Mouse (Mus musculus) retina, postnatal 1 day (tissue): ENCODE data around the gene Ovol2.

ENCODE experiments used
- DNase-seq: peaks from one replicate; pipeline ENCODE4 v3.0.0-alpha.2; 2012

Ovol2 gene

DNA sequence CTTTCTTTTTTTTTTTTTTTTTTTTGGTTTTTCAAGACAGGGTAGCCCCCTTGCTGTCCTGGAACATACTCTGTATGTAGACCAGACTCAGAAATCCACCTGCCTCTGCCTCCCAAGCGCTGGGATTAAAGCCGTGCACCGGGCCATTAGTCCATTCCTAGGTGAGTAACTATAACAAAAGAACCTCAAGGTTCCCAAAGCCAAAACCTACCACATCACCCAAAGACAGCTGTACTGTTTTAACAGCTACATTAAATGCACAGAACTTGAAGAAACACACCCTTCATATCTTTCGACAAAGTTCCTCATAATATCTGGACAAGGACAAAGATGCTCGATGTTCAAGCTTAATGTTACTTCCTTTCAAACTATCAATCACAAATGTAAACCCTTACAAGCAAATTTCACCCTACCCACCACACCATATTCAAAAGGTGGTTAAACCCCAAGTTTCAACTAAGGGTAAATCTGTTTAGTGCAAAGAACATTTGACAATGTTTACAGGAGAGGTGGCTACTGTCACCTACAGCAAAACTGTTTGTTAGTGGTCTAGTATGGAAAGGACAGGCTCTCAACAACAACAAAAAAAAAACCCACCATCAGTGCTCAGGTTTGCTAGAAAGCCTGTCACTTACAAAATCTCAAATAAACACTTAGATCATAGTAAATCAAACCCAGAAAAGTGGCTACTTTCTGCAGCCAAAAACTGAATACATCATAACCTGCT, 64.8 kb downstream of the Ovol2 start:
- DNase-seq, result no peak

DNA sequence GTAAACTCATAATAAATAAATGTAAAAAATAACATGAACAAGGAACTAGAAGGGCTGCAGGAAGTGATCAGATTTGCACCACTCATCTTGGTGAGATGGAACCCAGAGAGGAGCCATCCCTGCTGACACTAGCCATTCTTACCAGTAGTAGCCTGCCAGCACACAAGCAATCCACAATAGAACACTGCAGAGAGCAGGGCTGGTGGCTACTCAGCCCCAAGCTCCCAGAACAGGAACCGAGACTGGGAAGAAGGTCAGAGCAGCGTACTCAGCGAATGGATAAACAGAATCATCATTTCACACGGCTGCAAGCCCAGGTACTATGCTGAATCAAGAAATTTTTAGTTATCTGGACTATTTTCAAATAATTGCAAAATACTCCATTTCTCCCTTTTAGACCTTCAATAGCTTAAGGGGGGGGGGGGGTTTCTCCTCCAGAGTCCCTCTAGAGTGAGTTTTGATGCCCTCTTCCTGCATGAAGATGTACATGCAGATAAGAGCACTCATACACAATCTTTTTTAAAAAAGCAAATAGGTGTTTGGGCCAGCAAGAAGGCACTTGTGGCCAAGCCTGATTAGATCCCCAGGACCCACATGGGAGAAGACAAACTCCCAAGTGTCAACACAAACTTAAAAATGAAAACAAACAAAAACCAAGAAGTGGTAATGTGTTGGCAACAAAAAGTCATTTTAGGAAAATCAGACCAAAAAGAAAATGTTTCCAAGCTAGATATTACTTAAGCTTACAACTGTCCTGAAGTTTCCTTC, 65.8 kb downstream of the Ovol2 start:
- DNase-seq, result no peak

DNA sequence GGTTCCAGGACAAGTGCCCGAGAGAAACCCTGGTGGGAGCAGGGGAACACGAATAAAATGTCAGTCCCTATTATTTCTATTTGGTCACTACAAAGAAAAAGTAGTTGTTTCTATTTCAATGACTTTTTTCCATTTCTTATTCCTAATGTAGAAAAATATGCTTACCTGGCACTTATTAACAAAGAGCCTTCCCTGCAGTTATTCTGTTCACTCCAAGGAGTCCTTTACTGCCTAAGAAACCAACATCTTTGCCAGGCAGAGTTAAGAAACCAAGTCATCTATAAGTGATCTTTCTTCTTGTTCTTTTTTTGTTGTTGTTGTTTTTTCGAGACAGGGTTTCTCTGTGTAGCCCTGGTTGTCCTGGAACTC, 66.8 kb downstream of the Ovol2 start:
- no peak for DNase-seq

- DNase-seq, result no peak
Observed at GRCm38 (mm10) chr2:144264398-144265119, 67.4 kb downstream of the Ovol2 start.

GRCm38 (mm10) chr2:144262837-144263236, 69.1 kb downstream of the Ovol2 start:
- no peak for DNase-seq
